Mouse (Mus musculus) thymus, postnatal 14 days (tissue): ENCODE results near the gene Gm10912.
"Not testable (repeated sequence)": the region's sequence is repeated elsewhere in the genome, so short reads cannot be mapped to it uniquely, and the experiment has no call there.

Experiments
- DNase-seq: peaks from one replicate; pipeline ENCODE4 v3.0.0; 2021

The Gm10912 gene

DNA sequence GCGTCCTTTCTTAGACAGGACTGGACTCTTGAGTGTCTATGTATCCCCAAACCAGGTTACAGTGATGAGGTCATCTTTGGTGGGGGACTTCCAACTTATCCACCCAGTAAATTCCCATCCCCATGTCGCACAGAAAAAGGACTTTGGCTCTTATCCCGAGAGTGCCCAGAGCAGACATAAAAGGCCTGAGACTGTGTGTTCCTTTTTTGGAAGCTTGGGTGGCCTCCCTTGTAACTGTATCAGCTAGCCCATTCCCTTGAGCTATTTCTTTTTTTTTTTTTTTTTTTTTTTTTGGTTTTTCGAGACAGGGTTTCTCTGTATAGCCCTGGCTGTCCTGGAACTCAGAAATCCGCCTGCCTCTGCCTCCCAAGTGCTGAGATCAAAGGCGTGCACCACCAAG lies at the start of gene Gm10912:
Gene Gm10912 (plus strand): TSS at position 301 of the 400 bp plus-strand sequence.
- not testable (repeated sequence) for DNase-seq

DNA sequence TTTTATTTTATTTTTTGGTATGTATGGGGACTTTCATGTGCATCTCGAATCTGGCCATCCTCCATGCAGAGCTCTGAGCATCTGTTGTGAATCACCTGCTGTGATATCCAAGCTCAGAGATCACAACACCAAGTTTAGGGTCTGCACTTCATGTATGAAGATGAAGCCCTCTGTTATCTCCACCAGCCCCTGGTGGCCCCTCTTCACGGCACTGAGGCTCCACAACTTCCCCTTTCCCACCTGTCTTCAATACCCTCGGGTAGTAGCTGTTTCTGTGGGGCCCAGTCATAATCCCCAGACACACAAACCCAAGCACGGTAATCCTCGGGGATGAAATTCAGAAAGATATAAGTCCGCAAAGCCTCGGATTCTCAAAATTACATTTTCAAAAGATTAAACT lies 42.5 kb upstream of the Gm10912 start:
- DNase-seq = no peak

DNA sequence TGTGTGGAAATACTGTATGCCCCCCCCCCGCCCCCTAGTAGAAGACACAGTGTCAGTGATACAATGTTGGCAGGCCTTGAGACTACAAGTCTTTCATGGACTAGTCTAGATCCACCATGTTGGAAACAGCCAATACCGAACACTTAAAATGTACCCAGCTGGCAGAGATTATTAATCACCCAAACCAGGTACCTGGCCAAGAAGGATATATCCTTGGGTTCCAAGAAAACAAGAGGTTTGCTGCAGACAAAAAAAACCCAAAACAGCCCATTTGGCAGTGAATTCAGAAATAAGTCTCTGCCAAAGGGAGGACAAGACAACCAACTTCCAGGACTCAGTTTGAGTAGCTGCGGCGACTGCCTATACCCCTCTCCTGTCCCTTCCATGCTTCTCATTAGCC lies 41.0 kb upstream of the Gm10912 start:
- no peak for DNase-seq

DNA sequence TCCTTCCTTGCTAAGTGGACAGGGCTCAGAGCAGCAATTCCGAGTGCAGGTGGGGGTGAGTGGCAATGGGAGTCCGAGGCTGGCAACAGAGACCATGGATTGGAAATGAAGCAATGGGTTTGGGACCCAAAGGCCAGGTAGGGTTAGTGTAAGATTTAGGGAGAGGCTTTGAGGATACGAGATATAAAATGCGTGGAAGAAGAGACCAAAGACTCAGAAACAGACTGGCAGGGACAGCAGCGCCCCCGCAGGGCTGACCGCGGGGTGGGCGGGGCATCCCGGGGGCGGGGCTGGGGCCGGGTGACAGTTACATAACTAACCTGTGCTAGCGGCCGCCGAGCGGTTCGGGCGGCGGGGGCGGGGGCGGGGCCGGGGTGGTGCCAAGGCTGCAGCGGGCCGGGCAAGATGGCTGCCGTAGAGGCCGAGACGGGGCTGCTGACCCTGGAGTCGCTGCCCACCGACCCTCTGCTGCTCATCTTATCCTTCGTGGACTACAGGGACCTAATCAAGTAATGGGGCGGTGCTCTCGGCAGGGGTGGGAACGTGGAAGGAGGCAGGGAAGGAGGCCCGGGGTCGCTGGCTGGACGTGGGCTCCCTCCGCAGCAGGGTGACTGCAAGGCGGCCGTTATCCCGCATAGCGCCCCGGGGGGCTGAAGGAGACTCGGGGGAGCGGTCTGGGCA lies 38.0 kb upstream of the Gm10912 start, which contains the start of gene Fbxo3:
Gene Fbxo3 (plus strand): TSS at position 264 of the 681 bp plus-strand sequence.
- DNase-seq = peak; percentile 93

DNA sequence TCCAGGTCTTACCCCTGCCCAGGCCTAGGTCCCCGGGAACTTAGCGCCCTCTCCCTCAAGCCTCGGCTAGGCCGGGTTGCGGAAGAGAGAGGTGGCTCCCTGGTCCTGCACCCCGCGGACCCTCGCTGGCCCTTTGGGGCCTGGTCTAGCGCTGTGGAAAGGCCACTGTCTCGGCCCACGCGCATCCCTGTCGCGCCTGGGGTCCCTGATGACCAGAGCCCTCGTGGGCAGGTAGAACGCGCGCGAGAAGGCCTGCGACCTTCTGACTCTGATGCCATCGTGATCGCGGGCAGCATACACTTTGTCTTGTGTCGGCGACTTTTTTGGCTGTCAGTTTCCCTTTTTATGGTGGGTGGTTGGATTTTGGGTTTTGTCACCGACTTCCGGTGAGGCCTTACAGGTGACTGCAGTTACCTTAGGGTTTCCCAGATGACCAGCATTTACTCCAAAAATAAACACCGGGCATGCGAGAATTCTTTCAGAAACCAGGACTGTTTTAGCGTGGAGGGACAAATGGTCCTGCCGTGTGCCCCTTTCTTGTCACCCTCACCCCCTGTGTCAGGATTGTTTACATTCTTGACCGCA lies 37.4 kb upstream of the Gm10912 start, which contains the start of gene 4931422A03Rik:
Gene 4931422A03Rik (minus strand): TSS at position 223 of the 585 bp plus-strand sequence.
- no peak for DNase-seq

DNA sequence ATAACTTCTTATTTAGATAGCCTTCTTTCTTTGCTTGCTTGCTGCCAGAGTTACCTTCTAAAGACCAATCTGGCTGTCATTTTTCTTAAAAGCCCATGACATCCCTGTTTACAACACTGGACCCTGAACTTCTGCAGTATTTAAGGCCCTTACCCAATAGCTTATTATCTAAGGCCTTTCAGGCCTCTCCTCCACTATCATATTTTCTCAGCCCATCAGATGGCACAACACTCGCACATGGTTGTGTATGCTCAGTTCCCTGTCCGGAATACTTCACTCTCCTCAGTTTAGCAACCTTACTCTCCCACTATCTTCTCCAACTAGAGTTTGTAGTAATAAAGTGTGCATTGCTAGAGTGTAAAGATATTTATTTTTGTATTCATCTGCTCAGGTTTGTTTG lies 36.6 kb upstream of the Gm10912 start:
- DNase-seq = no peak

DNA sequence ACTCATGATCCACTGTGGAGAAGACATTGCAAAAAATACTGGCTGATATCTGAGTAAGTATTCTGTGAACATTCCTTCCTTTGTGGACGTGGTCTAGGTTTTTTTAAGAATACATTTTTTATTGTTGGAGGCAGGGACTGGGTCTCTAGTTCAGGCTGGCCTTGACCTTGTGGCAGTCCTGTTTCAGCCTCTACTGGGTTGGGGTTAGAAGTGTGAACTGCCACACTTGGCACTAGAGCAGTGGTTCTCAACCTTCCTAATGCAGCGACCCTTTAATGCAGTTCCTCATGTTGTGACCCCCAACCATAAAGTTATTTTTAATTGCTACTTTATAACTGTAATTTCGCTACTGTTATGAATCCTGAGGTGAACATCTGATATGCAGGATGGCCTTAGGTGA lies 35.2 kb upstream of the Gm10912 start:
- DNase-seq = no peak

DNA sequence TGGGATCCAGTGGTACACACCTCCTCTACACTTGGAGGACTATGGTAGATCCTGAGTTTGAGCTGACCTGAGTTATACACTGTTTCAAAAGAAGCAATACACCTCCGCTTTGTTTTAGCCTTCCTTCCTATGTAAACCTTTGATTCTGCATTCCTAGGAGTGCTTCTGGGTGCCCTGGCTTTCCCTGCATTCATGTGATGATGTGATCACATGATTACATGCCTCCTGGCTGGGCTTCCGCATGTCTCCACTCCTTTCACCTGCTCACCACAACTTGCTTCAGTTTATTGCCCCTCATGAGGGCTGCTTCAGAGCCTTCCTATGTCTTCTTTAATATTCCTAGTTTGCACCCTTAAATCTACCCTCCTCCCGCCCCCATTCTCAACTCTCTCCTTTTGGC lies 33.6 kb upstream of the Gm10912 start:
- DNase-seq = no peak

DNA sequence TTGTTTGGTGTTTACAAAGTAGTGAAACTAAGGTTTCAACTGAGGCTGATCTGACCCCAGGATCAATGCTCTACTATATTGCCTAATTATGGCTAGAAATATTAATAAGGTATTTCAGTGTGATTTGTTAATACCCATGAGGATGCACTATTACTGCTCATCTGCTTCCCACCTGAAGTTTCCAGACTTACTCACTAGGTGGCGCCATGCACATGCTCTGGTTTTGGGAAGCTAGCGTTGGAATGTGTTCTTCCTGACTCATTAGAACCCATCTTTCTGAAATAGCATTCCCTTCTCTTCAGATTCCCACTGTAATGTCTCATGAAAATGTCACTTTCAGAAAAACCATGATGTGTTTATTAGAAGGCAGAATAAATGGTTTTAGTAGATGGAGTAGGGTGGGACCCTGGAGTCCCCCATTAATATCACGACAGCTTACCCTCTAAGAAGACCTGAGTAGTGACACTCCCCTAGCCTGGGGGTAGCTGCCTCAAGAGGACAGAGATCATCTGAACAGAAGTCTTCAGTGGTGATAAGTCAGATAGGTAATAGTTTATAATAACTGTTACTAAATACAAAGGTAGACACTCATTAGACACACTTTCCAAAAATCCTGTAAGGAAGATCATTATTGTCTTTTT lies 30.7 kb upstream of the Gm10912 start:
- peak; percentile 44 for DNase-seq

DNA sequence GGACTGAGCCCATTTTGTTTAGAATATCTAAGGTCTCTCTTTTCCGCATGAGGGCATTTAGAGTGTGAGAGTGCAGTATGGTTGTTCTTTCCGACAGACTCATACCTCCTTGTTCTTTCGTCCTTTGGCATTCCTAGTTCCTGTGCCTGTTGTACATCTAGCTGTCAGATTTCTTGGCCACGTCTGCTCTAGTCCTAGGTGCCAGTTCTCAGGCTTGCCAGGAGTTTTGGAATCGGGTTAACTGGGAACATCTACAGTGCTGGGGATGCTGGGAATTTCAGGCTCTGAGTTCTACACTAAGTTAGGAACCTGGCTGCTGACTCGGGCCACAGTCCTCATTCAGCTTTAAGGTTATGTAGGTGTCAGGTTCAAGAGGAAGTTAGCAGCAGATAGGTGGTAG lies 30.0 kb upstream of the Gm10912 start:
- no peak for DNase-seq

DNA sequence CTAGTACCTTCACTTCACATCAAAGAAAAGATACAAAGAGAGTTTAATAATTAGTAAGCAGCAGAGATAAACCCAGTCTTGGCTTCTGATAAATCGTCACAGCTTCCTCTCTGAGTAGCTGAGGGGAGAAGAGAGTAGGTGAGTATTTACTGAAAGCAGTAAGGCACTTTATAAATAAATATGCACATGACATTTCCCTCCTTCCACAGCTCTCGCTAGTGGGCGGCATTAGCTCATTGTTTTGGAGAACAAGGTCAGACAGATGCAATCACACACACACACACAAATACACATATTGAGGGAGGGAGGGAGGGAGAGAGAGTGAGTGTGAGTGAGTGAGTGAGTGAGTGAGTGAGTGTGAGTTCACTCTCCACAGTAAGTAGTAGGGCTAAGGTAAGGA lies 29.3 kb upstream of the Gm10912 start:
- no peak for DNase-seq

DNA sequence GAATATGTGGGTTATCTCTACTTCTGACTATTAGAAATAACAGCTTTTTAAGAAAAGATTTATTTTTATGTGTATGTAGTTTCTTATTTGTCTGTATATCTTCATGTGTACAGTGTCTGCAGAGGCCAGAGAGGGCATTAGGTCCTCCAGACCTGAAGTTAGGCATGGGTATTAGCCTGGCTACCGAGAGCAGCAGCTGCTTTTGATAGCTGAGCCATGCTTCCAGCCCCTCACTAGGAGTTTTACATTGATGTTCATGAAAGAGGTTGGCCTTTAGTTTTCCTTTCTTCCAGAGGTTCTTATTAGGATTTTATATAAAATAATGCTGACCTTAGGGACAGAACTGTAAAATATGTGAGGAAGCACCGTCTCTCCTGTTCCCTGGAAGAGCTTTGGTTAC lies 27.4 kb upstream of the Gm10912 start:
- no peak for DNase-seq

DNA sequence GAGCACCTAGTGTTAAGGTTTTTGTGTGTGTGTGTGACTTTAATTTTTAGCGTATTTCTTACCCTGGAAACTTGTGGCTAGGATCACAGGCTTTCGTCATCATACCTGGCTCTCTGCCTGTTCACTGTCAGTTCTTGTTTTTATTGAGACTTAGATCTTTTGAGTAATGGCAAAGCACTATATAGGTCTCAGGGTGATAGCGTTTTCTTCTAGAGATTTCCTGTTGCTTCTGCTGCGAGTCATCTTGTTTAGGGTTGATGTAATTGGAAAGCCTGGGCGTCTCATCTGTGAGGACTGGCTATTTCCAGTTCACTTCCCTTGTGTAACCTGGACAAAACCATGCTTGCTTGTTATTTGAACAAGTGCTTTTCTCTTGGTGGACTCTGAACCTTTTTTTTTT lies 24.0 kb upstream of the Gm10912 start:
- DNase-seq = no peak

DNA sequence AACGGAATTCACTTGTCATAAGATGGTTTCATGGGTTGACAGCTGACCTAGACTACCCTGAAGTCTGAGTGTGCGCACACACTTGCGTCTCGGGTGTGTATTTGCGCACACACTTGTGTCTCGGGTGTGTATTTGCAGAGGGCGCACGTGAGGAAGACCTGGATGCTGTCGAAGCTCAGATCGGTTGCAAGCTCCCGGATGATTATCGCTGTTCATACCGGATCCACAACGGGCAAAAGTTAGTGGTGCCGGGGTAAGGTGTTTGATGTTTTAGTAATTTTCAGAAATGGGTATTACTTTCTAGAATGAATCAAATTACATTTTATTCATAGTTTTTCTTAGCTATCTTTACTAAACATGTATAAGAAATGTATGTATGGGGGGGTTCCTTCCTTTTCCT lies 22.9 kb upstream of the Gm10912 start:
- DNase-seq = no peak

DNA sequence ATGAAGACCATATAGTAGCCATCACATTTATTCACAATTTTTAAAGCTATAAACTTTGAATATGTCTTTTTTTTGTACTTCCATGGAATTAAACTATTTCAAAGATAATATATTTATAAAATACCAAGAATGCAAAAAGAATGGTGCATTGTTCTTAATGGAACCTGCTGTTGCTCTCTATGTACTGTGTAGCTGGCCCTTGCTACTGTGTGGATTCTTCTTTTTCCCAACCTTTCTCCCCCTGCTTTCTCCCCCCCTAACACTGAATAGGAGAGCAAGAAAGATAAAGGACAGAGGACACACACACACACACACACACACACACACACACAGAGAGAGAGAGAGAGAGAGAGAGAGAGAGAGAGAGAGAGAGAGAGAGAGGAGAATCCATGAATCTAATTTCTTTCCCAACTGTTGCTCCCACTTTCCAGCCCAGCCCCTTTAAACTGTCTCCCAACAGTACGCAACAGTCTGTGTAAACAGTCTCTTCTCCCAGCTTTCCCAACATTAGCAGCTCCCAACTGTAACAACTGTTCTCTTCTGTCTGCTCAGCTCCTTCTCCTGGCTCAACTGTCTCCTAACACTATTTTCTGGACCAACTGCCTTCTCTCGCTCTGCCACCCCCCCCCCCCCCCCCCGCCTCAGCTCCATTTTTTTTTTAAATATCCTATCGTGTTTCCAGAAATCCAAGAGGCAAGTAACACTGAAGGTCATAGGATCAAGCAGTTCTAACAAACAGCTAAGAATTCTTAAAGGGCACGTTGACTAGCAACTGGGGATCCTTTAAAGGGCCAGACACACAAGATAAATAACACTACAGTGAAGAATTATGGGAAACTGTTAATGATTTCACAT lies 21.8 kb upstream of the Gm10912 start:
- DNase-seq = no peak

DNA sequence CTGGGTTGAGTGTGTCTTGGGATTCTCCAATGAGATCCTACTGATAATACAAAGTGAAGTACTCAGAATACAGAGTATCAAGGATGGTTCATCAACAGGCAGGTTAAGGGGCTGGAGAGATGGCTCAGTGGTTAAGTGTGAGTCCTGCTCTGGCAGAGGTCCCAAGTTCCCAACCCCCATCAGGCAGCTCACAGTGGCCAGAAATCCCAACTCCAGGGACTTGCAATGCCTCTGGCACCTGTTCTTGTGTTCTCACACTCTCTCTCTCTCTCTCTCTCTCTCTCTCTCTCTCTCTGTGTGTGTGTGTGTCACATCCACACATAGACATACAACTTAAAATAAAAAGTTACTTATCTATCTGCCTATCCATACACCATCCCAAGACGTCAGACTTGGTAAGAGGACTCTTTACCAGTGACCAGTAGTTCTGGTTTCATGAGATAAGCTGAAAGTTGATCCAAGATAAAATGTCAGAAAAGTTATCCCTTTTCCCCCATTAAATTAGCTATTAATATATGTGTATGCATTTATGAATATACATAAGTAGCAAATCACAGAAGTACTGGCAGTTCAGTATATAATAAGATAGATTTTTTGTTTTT lies 21.0 kb upstream of the Gm10912 start:
- DNase-seq = no peak

DNA sequence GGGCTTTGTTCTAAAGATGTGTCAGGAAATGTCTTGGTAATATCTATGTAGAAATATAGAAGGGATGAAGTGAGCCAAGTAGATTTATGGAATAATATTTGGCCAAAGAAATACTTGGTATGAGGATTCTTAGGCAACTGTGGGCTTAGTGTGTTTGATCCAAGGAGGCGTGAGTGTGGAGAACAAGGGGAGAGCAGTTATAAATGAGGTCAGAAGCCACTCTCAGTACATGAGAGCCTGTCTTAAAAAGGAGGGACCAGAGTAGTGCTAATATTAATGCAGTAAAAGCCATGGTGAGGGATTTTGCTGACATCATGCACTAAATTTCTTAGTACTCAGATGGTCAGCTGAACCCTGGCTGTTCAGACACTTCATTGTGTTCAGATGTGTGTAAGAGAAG lies 7.2 kb upstream of the Gm10912 start:
- no peak for DNase-seq

DNA sequence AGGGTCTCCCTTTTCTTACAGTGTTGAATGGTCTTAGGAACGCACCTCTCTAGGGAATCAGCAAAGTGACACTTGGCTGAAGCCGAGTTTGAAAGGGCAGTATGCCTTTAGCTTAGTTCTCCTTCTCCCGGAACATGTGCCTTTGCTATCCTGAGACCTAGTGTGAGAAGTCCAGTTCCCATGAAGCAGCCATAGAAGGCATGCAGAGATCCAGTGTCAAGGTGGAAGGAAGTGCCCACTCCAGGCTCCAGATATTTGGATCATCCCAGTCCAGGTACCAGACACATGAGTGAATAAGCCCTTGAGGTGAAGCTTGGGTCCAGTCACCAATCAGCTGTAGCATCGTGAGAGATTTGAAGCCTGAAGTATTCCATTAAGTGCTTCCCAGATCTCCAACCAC lies 6.7 kb upstream of the Gm10912 start:
- DNase-seq = no peak

DNA sequence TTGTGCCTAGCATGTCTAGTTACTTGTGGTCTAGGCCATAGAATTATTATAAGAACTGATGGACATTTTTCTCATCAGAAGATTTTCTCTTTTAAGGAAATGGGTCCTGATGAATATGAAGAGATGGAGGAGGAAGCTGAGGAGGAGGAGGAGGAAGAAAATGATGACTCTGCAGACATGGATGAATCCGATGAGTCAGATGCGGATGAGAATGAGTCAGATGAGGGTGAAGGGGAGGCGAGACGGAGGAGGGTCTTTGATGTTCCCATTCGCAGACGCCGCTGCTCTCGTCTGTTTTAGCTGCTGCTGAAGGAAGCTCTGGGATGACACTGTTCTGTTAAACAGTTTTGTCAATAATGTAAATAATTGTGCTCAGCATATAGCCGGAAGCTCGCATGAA lies 5.8 kb upstream of the Gm10912 start:
- DNase-seq = no peak

DNA sequence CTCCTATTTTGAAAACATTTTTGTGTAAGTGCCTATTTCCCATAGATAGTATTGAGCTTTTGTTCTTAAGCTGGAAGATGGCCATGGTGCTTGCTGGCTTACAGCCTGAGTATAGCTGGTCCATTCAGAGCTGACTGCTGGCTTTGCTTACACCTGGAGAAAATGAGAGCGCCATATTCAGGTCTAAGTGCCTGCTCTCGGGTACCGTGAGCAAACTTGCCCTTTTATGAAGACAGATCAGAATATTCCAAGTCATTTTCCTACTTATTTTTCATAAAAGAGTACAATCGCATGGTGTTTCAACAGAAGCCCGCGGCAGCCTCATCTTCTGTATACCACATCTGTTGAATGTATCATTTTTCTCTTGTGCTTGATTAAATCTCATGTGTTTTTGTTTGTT lies 4.6 kb upstream of the Gm10912 start:
- no peak for DNase-seq

DNA sequence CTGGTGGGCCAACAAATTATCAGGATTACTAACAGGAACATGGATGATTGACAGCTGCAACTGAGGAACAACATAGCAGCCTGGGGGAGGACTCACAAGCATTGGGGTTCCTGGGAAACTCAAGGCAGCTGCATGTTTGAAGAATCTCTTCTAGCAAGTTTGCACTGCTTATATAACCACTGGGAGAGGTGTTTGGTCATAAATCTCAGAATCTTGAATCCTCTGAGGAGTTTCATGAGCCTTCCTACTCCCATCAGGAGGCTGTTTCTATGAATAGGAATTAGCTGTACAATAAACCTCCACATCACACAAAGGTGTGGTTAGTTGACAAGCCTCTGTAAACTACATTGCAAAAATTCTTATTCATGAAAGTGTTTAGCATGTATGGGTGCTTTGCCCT lies 3.0 kb upstream of the Gm10912 start:
- DNase-seq = no peak

DNA sequence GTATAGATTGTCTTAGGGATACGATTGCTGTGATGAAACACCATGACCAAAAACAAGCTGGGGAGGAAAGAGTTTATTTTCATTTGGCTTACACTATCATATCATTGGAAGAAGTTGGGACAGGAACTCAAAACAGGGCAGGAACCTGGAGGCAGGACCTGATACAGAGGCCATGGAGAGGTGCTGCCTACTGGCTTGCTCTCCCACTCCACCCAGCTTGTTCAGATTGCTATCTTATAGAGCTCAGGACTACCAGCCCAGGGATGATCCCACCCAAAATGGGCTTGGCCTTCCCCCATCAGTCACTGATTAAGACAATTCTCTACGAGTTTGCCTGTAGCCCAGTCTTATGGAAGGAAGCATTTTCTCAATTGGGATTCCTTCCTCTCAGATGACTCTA lies 1.5 kb upstream of the Gm10912 start:
- DNase-seq = no peak

DNA sequence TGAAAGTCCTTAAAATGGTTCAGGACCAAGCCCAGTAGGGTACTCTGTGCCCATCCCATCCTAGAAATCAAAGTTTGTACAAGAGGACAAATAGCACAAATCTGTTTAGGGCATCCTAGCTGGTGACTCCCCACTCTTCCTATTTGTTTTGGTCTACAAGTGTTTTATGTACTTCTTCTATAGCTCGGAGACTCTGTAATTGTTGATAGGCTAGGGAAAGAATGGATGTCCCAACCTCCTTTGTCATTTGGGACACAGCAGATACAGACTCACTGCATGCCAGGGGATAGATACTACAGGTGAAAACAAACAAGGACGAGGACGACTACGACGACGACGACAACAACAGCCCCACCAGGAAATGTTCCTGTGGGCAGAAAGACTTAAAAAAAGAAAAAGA lies 2.8 kb downstream of the Gm10912 start, which contains the start of gene Gm10799:
Gene Gm10799 (minus strand): TSS at position 101 of the 400 bp plus-strand sequence.
- not testable (repeated sequence) for DNase-seq
